Mouse (Mus musculus) forebrain, embryonic 14.5 days (tissue): ENCODE results near the gene Zfp46. TPM values are rescaled to one million over a fixed set of nuclear protein-coding genes. Genes with fewer than 3 reads are reported as not detected.
A peak's percentile ranks its signal among the peaks of the same experiment; 100 is the strongest.

Experiments
- ATAC-seq: fragments of 200-750 bp; cut with Nextera tagmentation; 2 replicates; pipeline ENCODE4 v1.8.0; 2017; ENCODE audit warnings: mild to moderate bottlenecking, moderate library complexity
- DNase-seq: peaks from one replicate; pipeline ENCODE4 v3.0.0-alpha.2; 2015; ENCODE audit warnings: low spot score
- H3K27ac ChIP-seq: fragments of 300-500 bp; sonication (generic); 2 replicates; pipeline ENCODE4 v1.5.1; 2014; ENCODE audit warnings: low read depth, mild to moderate bottlenecking, control low read depth, low read length, moderate library complexity
- H3K27me3 ChIP-seq: fragments of 300-500 bp; sonication (generic); replicated peaks from 2 replicates; pipeline ENCODE4 v1.6.1; 2014; ENCODE audit warnings: low read length, control low read depth, mixed read lengths; ENCODE audit not compliant: control insufficient read depth, insufficient read depth
- H3K36me3 ChIP-seq: fragments of 300-500 bp; sonication (generic); 2 replicates; pipeline ENCODE4 v1.6.1; 2014; ENCODE audit warnings: low read length, control low read depth; ENCODE audit not compliant: control insufficient read depth, insufficient read depth
- H3K4me1 ChIP-seq: fragments of 300-500 bp; sonication (generic); 2 replicates; pipeline ENCODE4 v1.6.1; 2014; ENCODE audit warnings: antibody characterized with exemption, low read length, control low read depth; ENCODE audit not compliant: control insufficient read depth, insufficient read depth
- H3K4me2 ChIP-seq: fragments of 300-500 bp; sonication (generic); 2 replicates; pipeline ENCODE4 v1.6.1; 2014; ENCODE audit warnings: mild to moderate bottlenecking, control low read depth, low read length
- H3K4me3 ChIP-seq: fragments of 300-500 bp; sonication (generic); 2 replicates; pipeline ENCODE4 v1.5.1; 2014; ENCODE audit warnings: low read depth, low read length, control low read depth
- H3K9ac ChIP-seq: fragments of 300-500 bp; sonication (generic); 2 replicates; pipeline ENCODE4 v1.6.1; 2014; ENCODE audit warnings: mild to moderate bottlenecking, low read length, control low read depth, moderate library complexity
- H3K9me3 ChIP-seq: fragments of 300-500 bp; sonication (generic); replicated peaks from 2 replicates; pipeline ENCODE4 v1.6.1; 2016; ENCODE audit warnings: low read length, control low read depth, mixed read lengths; ENCODE audit not compliant: control insufficient read depth
- WGBS: fragments of 180-500 bp; shearing (Covaris S2); extraction: QIAGEN DNeasy Blood & Tissue Kit; methylation state at CpG from one replicate; pipeline ENCODE4 v1.1.7; 2014; 5-methylcytosine and 5-hydroxymethylcytosine counted together
- polyA plus RNA-seq: library from polyadenylated mRNA; unstranded; fragments of >200 nt; fragmentation: Nextera tagmentation; extraction: Ambion mirVana; gene quantifications from 2 replicates; pipeline ENCODE4 v1.2.1, GENCODE M21; 2014

Gene Zfp46
- polyA plus RNA-seq, 1 experiment from 2014 or later: 34.4 TPM

- peak overlapping the region; percentile 38; the same call in 1 of the 2 replicates for H3K9ac ChIP-seq
- no peaks in the 10 kb centered on the region for H3K27me3 ChIP-seq
- peaks cover 7% of the 10 kb centered on the region for H3K36me3 ChIP-seq
- peak overlapping the region; percentile 95 for H3K27ac ChIP-seq
- 6% methylated on average over 10 of the region's 10 CpGs for WGBS
- ATAC-seq (no peak), DNase-seq (peak; percentile 60)
- peak overlapping the region; percentile 12; the same call in 1 of the 2 replicates for H3K4me2 ChIP-seq
- H3K9me3 ChIP-seq: no peaks in the 10 kb centered on the region
- H3K4me1 ChIP-seq: peaks cover 29% of the 10 kb centered on the region
- no peak overlapping the region for H3K4me3 ChIP-seq
Measured at GRCm38 (mm10) chr4:136282621-136283480, 1.6 kb upstream of the Zfp46 start.

- H3K27me3 ChIP-seq: peaks cover 5% of the 10 kb centered on the region; the same call in 1 of the 2 replicates
- peak overlapping the region; percentile 91 for H3K4me2 ChIP-seq
- H3K9me3 ChIP-seq: 0 out of 2 replicates have a peak, but pooled peaks cover 3% of the 10 kb centered on the region
- 2% methylated on average over 2 of the region's 2 CpGs for WGBS
- DNase-seq (peak; percentile 78), ATAC-seq (no peak)
- H3K9ac ChIP-seq: peak overlapping the region; percentile 84; the same call in 1 of the 2 replicates
- H3K4me1 ChIP-seq: peaks cover 29% of the 10 kb centered on the region
- H3K4me3 ChIP-seq: no peak overlapping the region
- H3K36me3 ChIP-seq: peaks cover 16% of the 10 kb centered on the region
- H3K27ac ChIP-seq: peak overlapping the region; percentile 95
Measured at GRCm38 (mm10) chr4:136283783-136284182, 700 bp upstream of the Zfp46 start.

DNA sequence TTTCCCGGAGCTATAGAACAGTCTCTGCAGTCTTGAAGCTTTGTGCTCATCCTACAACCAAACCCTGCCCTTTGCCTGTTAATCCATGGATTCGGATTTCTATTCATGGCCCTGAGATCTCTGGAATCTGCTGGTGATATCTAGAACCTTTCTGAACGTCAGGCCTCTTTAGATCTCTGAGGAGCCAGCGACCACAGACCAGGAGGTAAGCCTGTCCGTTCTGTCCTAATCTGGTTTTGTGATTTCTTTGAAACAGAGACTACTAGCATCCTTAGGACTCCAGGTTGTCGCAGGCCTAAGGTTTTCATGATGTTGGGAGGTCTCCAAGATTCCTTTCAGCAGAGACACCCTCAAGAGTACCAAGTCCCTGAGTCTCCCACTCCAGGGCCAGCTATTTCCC is 408 bp downstream of the Zfp46 start:
- ATAC-seq (peak; percentile 13; the same call in 1 of the 2 replicates), DNase-seq (no peak)
- Histone ChIP-seq H3K36me3 (peaks cover 27% of the 10 kb centered on the region), H3K27ac (peak overlapping the region; percentile 95), H3K9me3 (0 out of 2 replicates have a peak, but pooled peaks cover 3% of the 10 kb centered on the region), H3K27me3 (peaks cover 16% of the 10 kb centered on the region), H3K9ac (peak overlapping the region; percentile 84), H3K4me3 (peak overlapping the region; percentile 59), H3K4me2 (peak overlapping the region; percentile 91), H3K4me1 (peaks cover 29% of the 10 kb centered on the region)
- 14% methylated on average over 6 of the region's 6 CpGs for WGBS

DNA sequence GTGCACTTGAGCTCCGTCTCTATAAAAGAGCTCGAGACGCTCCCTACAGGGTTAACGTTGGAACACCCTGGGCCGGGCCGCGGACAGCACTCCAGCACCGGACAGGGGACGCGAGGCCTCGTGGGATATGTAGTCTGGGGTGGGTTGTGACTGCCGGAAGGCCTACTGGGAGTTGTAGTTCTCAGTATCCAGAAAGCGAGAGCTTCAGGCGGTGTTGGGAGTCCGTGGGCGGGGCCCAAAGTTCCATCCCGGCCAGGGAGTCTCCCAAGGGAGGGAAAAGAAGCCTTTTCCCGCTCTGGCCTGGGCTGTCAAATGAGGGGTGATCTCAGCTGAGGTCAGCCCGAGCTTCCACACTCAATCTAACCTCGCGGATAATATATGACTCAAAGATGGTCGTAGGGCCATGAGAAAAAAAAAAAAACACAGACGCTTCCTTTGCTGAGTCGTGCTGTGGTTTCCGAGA is 896 bp downstream of the Zfp46 start:
- peak; percentile 95 for ATAC-seq
- Histone ChIP-seq H3K9me3 (0 out of 2 replicates have a peak, but pooled peaks cover 3% of the 10 kb centered on the region), H3K27me3 (peaks cover 17% of the 10 kb centered on the region), H3K27ac (peak overlapping the region; percentile 95), H3K36me3 (peaks cover 31% of the 10 kb centered on the region), H3K4me3 (peak overlapping the region; percentile 59), H3K4me1 (peaks cover 32% of the 10 kb centered on the region), H3K4me2 (peak overlapping the region; percentile 91), H3K9ac (peak overlapping the region; percentile 84)
- DNase-seq: peak; percentile 98
- 0% methylated on average over 24 of the region's 25 CpGs for WGBS

- peak overlapping the region; percentile 91 for H3K4me2 ChIP-seq
- peak overlapping the region; percentile 84 for H3K9ac ChIP-seq
- peaks cover 35% of the 10 kb centered on the region for H3K4me1 ChIP-seq
- peak overlapping the region; percentile 59 for H3K4me3 ChIP-seq
- peaks cover 17% of the 10 kb centered on the region for H3K27me3 ChIP-seq
- peak; percentile 99 for DNase-seq
- H3K27ac ChIP-seq: peak overlapping the region; percentile 95
- 0 out of 2 replicates have a peak, but pooled peaks cover 3% of the 10 kb centered on the region for H3K9me3 ChIP-seq
- peak; percentile 86 for ATAC-seq
- under 1% methylated on average over 29 of the region's 29 CpGs for WGBS
- peaks cover 37% of the 10 kb centered on the region for H3K36me3 ChIP-seq
Measured at GRCm38 (mm10) chr4:136285811-136286371, 1.4 kb downstream of the Zfp46 start.

DNA sequence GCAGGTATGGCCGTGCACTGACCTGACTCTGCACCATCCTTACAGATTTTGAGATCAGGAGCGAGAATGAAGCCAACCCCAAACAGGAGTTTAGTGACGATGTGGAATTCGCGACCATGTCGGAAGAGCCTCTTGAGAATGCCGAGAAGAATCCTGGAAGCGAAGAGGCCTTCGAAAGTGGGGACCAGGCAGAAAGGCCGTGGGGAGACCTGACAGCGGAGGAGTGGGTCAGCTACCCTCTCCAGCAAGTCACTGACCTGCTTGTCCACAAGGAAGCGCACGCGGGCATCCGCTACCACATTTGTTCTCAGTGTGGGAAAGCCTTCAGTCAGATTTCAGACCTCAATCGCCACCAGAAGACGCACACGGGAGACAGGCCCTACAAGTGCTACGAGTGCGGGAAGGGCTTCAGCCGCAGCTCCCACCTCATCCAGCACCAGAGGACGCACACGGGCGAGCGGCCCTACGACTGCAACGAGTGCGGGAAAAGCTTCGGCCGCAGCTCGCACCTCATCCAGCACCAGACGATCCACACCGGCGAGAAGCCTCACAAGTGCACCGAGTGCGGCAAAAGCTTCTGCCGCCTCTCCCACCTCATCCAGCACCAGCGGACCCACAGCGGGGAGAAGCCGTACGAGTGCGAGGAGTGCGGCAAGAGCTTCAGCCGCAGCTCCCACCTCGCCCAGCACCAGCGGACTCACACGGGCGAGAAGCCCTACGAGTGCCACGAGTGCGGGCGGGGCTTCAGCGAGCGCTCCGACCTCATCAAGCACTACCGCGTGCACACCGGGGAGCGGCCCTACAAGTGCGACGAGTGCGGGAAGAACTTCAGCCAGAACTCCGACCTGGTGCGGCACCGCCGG is 5.7 kb downstream of the Zfp46 start:
- Histone ChIP-seq H3K36me3 (peaks cover 78% of the 10 kb centered on the region), H3K4me1 (peaks cover 16% of the 10 kb centered on the region), H3K27ac (no peak overlapping the region), H3K27me3 (peaks cover 17% of the 10 kb centered on the region), H3K4me3 (no peak overlapping the region), H3K9ac (peak overlapping the region; percentile 40), H3K9me3 (0 out of 2 replicates have a peak, but pooled peaks cover 3% of the 10 kb centered on the region), H3K4me2 (peak overlapping the region; percentile 25)
- 33% methylated on average over 66 of the region's 66 CpGs for WGBS
- DNase-seq (peak; percentile 17), ATAC-seq (no peak)

DNA sequence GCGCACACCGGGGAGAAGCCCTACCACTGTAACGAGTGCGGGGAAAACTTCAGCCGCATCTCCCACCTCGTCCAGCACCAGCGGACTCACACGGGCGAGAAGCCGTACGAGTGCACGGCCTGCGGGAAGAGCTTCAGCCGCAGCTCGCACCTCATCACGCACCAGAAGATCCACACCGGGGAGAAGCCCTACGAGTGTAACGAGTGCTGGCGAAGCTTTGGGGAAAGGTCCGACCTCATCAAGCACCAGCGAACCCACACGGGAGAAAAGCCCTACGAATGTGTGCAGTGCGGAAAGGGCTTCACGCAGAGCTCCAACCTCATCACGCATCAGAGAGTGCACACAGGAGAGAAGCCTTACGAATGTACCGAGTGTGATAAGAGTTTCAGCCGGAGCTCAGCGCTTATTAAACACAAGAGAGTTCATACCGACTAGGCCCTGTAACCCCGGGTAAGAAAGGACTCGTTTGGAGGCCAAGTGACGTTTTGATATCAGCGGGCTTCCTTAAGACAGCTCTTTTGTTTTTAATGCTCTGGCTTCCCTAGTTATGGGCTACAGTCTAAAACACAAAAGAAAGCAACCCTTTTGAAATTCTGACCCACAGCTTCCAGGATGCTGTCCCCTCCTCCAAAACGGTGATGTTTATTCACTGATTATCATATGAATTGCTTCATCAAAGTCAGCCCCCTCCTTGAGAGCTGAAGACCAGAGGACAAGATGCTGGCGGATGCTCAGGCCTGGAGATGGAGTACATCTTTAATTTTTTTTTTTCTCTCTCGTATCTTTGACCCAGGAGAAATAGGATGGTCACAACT is 6.5 kb downstream of the Zfp46 start:
- WGBS: 31% methylated on average over 39 of the region's 39 CpGs
- Histone ChIP-seq H3K27ac (no peak overlapping the region; the same call in 1 of the 2 replicates), H3K9me3 (0 out of 2 replicates have a peak, but pooled peaks cover 3% of the 10 kb centered on the region), H3K27me3 (peaks cover 17% of the 10 kb centered on the region), H3K4me2 (peak overlapping the region; percentile 25), H3K9ac (peak overlapping the region; percentile 40), H3K36me3 (peaks cover 81% of the 10 kb centered on the region), H3K4me3 (no peak overlapping the region), H3K4me1 (peaks cover 16% of the 10 kb centered on the region)
- DNase-seq (peak; percentile 16), ATAC-seq (no peak)
